Mouse (Mus musculus) small intestine, adult 2 months (tissue): ENCODE measurements around the gene Gpr55. TPM values are rescaled to one million over a fixed set of nuclear protein-coding genes. Genes with fewer than 3 reads are reported as not detected.

ENCODE experiments used
- H3K27ac ChIP-seq: fragments of 200-500 bp; 2 replicates; pipeline ENCODE4 v1.5.1; 2012; ENCODE audit warnings: low read depth, low read length, control low read depth, inconsistent platforms; ENCODE audit not compliant: insufficient read depth
- H3K27me3 ChIP-seq: fragments of 200-500 bp; 2 replicates; pipeline ENCODE4 v1.6.1; 2012; ENCODE audit warnings: mild to moderate bottlenecking, moderate library complexity, low read length, inconsistent platforms; ENCODE audit not compliant: control insufficient read depth, insufficient read depth
- H3K36me3 ChIP-seq: fragments of 200-500 bp; 2 replicates; pipeline ENCODE4 v1.6.1; 2012; ENCODE audit warnings: mild to moderate bottlenecking, low read length, control low read depth, inconsistent platforms; ENCODE audit not compliant: control insufficient read depth, insufficient read depth
- H3K4me1 ChIP-seq: fragments of 200-500 bp; 2 replicates; pipeline ENCODE4 v1.6.1; 2012; ENCODE audit warnings: low read length, inconsistent platforms, mixed read lengths; ENCODE audit not compliant: control insufficient read depth, insufficient read depth, insufficient read length
- H3K4me3 ChIP-seq: fragments of 200-500 bp; 2 replicates; pipeline ENCODE4 v1.5.1; 2012; ENCODE audit warnings: low read depth, mild to moderate bottlenecking, control low read depth, inconsistent platforms, low read length, moderate library complexity
- CTCF ChIP-seq: fragments of 200-500 bp; IDR thresholded peaks from 2 replicates; pipeline ENCODE4 v1.5.1; 2012; ENCODE audit warnings: low read depth, mild to moderate bottlenecking, control low read depth, inconsistent platforms, low read length, moderate library complexity, mixed read lengths; ENCODE audit not compliant: insufficient replicate concordance, insufficient read length; ENCODE audit errors: extremely low read depth
- POLR2A ChIP-seq: fragments of 200-500 bp; IDR thresholded peaks from 2 replicates; pipeline ENCODE4 v1.6.1; 2012; ENCODE audit warnings: low read depth, mild to moderate bottlenecking, control low read depth, inconsistent platforms, low read length, moderate library complexity
- WGBS: fragments of 180-500 bp; shearing (Covaris S2); methylation state at CpG from one replicate; pipeline ENCODE4 v1.1.7; 2018; 5-methylcytosine and 5-hydroxymethylcytosine counted together
- polyA plus RNA-seq: library from polyadenylated mRNA; depleted of rRNA; stranded (reverse); fragments of >200 nt; gene quantifications from 2 replicates; pipeline ENCODE4 v1.2.3, GENCODE M21; 2012

The Gpr55 gene
- polyA plus RNA-seq, 1 experiment = 2.7 TPM

DNA sequence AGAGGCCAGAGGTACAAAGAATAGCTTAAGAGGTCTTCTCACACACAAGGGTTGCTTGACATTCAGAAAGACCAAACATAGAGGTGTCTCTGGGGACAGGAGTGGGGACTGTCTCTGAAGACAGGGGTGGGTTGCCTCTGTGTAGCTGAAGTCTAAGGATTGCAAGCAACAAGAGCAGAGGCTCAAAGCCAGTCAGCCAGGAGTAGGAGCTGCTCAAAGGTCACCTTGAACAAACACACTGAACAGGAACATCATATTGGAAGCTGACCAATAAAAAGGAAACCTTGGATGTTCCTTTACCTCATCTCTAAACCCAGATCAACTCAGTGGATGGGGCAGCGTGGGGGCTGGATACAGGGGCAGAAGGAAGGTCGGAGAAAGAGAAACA, 924 bp downstream of the Gpr55 start:
- H3K27me3 ChIP-seq = no peaks in the 10 kb centered on the region
- WGBS = 6% methylated on average over 2 of the region's 2 CpGs
- peak overlapping the region; percentile 40 for H3K4me3 ChIP-seq
- no peaks in the 10 kb centered on the region for H3K36me3 ChIP-seq
- TF ChIP-seq CTCF (no peak), POLR2A (no peak)
- H3K27ac ChIP-seq = peak overlapping the region; percentile 95
- peaks cover 45% of the 10 kb centered on the region; the same call in 1 of the 2 replicates for H3K4me1 ChIP-seq

DNA sequence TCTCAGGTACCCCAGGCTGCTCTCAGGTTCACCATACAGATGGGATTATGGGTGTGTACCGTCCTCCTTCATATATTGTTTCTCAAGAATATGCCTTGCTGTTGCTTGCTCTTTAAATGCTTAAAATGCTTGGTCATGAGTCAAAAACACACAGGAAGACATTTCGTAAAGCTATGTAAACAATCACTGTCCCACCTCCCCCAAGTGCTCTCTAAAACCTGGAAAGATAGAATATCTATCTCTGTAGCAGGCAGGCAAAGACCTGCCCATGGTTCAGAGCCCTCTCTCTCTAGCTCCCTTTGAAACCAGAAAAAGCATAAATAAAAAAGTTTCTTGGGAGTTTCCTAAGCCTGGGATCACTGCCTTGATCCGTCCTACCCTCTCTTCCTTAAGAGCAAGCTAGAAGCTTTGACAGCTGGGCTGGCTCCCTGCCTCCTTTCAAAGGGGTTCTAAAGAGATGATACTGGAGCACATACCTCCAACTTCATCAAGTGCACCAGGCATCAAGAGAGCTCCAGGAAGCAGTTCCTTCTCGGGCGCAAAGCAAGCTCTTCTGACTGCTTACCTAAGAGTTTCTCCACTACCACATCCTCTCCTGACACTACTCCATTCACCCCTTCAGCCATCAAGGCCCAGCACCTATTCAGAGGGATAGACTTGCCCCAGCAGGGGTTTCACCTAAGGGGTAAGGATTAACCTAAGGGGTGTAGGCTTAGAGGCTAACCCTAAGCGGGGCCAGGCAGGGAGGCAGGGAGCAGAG, 1.5 kb downstream of the Gpr55 start:
- Histone ChIP-seq H3K27me3 (no peaks in the 10 kb centered on the region), H3K4me3 (peak overlapping the region; percentile 49), H3K27ac (peak overlapping the region; percentile 95), H3K36me3 (no peaks in the 10 kb centered on the region), H3K4me1 (peaks cover 45% of the 10 kb centered on the region; the same call in 1 of the 2 replicates)
- WGBS = 31% methylated on average over 6 of the region's 6 CpGs
- TF ChIP-seq POLR2A (no peak), CTCF (no peak)

DNA sequence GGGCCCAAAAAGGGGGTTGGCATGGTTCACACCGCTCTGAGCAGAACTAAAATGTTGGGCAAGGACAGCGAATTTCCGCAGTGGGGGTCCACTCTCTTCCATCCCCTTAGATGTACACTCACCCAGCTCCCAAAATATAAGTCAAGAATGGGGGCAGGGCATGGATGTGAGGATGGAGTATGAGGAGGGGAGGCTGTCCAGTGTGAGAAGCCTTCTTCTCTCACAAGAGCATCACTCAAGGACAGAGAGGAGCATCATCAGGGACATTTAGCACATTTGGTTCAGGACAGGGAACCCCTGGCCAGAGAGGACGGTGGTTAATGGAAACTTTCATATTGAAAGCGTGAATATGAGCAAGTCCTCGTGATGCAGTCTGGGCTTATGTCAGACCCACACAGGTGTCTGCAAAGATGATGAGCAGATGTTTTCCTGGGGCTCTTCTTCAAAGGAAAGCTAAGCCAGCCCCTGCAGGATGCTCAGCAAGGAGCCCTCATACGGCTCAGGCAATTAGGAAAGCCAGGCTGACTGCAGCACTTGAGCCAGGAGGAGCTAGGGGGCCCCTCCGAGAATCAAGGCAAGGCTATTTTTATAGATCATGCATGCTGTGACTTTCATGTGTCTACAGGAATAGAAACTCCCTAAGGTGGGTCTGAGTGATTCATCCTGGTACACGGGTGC, 2.7 kb downstream of the Gpr55 start:
- Histone ChIP-seq H3K27ac (peak overlapping the region; percentile 95), H3K4me1 (peaks cover 42% of the 10 kb centered on the region; the same call in 1 of the 2 replicates), H3K36me3 (0 out of 2 replicates have a peak, but pooled peaks cover 3% of the 10 kb centered on the region), H3K27me3 (no peaks in the 10 kb centered on the region), H3K4me3 (peak overlapping the region; percentile 49)
- 66% methylated on average over 9 of the region's 9 CpGs for WGBS
- TF ChIP-seq POLR2A (no peak), CTCF (no peak)

DNA sequence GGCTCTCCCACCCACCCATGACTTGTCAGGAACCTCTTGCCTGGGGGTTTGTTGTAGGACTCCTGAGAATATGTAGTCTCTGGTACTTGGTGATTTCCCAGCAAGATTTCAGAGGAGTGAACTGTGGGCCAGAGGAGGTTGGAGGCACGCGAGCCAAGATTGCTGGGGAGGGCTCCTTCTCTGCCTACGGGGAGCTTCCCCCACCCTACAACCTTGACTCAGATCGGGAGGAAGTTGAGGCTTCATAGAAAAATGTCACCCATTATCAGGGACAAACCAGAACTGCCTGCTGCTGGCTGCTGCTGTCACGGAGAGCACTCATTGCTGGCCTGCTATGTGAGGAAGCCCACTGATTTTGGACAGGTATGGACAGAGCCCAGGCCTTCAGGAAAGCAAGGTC, 3.5 kb downstream of the Gpr55 start:
- no peaks in the 10 kb centered on the region for H3K27me3 ChIP-seq
- peak overlapping the region; percentile 66 for H3K27ac ChIP-seq
- TF ChIP-seq POLR2A = peak; percentile 20; the same call in 1 of the 2 replicates
- no peak for TF ChIP-seq CTCF
- 55% methylated on average over 5 of the region's 5 CpGs for WGBS
- 0 out of 2 replicates have a peak, but pooled peaks cover 3% of the 10 kb centered on the region for H3K36me3 ChIP-seq
- H3K4me3 ChIP-seq = peak overlapping the region; percentile 39
- peaks cover 42% of the 10 kb centered on the region; the same call in 1 of the 2 replicates for H3K4me1 ChIP-seq

DNA sequence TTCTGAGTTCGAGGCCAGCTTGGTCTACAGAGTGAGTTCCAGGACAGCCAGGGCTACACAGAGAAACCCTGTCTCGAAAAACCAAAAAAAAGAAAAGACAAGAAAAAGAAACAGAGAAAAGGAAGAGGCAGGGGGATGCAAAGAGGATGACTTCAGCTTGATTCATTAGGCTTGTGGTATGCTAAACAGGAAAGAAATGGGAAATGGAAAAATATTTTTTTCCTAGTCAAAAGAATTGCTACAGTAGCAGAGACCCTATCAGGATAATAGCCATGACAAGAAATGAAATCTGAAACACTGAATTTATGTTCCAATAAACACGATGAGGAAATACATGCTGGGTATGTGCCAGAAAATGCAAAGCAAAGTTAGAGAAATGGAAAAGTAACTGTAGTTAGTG, 5.7 kb downstream of the Gpr55 start:
- Histone ChIP-seq H3K27me3 (no peaks in the 10 kb centered on the region), H3K4me1 (peaks cover 32% of the 10 kb centered on the region; the same call in 1 of the 2 replicates), H3K36me3 (0 out of 2 replicates have a peak, but pooled peaks cover 3% of the 10 kb centered on the region), H3K4me3 (no peak overlapping the region), H3K27ac (peak overlapping the region; percentile 66)
- TF ChIP-seq CTCF (no peak), POLR2A (no peak)
- WGBS = 53% methylated on average over 3 of the region's 3 CpGs

DNA sequence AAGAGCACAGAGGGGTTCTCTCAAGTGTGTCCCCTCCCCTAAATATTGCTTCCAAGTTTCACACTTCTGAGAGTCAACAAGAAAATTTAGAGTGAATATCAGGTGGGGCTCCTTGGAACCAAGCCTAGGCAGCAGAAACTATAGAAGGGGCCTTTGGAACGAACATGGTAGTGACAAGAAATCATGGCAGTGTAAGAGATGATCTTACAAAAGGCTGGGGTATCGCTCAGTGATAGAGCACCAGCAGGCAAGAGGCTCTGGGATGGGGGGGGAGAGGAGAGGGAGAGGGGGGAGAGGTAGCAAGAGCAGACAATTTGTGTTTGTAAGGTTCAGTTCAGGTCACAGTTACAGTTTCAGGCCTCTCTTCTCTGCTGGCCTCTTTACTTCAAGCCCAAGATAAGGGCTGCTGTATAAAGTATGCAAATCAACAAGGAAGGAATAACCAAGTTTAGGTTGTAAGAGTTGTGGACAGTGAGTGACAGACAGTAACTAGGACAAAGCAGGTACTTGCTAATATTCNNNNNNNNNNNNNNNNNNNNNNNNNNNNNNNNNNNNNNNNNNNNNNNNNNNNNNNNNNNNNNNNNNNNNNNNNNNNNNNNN, 11.6 kb downstream of the Gpr55 start:
- TF ChIP-seq CTCF (no peak), POLR2A (no peak)
- H3K36me3 ChIP-seq = peaks cover 2% of the 10 kb centered on the region; the same call in 1 of the 2 replicates
- peaks cover 11% of the 10 kb centered on the region; the same call in 1 of the 2 replicates for H3K4me1 ChIP-seq
- no peaks in the 10 kb centered on the region for H3K27me3 ChIP-seq
- WGBS = 23% methylated on average over 2 of the region's 2 CpGs
- H3K4me3 ChIP-seq = no peak overlapping the region
- peak overlapping the region; percentile 88 for H3K27ac ChIP-seq
